Mouse (Mus musculus) olfactory bulb, adult 2 months (tissue): ENCODE results near the gene Rgs6.

ENCODE experiments used
- CTCF ChIP-seq: fragments of 200-500 bp; IDR thresholded peaks from 2 replicates; pipeline ENCODE4 v1.5.1; 2012; ENCODE audit warnings: low read depth, mild to moderate bottlenecking, low read length, moderate library complexity; ENCODE audit not compliant: insufficient read depth
- POLR2A ChIP-seq: fragments of 200-500 bp; IDR thresholded peaks from 2 replicates; pipeline ENCODE4 v1.6.1; 2012; ENCODE audit warnings: mild to moderate bottlenecking, low read depth, low read length, moderate library complexity; ENCODE audit not compliant: insufficient read depth

DNA sequence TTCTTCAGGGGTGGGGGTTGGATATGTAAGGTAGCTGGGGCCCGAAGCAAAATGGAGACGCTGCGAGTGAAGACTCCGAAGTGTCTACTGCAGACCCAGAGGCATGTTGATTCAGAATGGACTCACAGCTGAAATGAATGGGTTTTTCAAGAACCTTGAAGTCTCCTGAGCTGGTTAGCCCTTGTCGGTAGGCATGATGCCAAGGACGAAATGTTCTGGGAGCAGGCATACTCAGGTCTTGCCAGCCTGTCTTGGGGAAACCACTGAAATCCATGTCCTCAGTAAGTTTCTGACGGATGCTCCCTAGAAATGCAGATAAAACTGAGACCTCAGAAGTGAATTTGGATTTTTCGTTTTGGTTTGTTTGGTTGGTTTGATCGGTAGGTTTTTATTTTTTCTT is 458.6 kb downstream of the Rgs6 start:
- no peak for TF ChIP-seq CTCF
- TF ChIP-seq POLR2A: no peak
